Mouse (Mus musculus): ENCODE results near the gene Ush1c.

DNA sequence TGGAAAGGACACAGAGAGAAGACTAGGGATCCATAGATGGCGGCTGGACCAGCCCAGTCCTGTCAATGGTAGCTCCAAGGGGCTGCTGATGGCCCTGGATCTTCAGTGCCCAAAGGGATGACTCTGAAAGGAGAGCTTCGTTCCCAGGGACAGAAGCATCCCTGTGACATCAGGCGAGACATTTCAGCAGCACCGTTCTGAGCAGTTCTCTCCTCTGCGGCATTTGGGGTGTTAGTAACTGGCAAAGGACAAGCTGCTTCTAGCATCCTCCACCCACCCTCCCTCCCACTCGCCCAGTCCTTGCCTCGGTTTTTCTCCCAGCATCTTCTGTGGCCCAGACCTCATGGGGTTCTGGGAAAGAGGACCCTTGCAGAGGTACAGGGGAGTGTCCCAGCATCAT is 44.0 kb upstream of the Ush1c start:
- TF ChIP-seq UBTF (IDR thresholded peaks at IDR 0.05; ENCODE audit: low read depth, low read length) (no peak), CTCF (conservative IDR thresholded peaks at IDR 0.05 in 1 of 2, IDR thresholded peaks at IDR 0.05 in 1 of 2; ENCODE audit: low read depth in 2 of 2, low read length in 2 of 2) (no peak), HCFC1 (IDR thresholded peaks at IDR 0.05; ENCODE audit: low read depth, low read length) (no peak)

All from CH12.LX (cell line).